Mouse (Mus musculus): ENCODE measurements at regions not wholly inside any gene's neighbourhood (a gene's known extent, or its start where the extent isn't known, plus 50 kb on each side); places are given as distances from the start of the nearest gene placed in this dataset.

DNA sequence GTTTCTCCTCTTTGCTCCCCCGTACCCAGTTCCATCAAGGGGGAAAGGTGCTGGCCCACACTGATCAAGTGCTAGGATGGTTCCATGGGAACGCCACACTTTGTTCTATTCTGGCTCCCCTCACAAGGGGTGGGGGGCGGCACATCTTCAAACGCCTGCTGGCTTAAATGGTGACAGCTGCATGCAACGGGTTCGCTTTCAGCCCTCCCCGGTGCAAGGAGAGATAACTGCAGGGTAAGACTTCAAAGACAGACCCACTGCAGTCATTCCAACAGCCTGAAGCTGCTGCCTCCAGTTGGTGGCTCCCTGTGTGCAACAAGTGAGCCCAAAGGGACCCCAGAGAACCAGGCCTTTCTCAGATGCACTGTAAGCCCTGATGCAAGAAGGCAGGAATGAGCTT, 173.9 kb upstream of the Lef1 start:
- no peak for DNase-seq

DNA sequence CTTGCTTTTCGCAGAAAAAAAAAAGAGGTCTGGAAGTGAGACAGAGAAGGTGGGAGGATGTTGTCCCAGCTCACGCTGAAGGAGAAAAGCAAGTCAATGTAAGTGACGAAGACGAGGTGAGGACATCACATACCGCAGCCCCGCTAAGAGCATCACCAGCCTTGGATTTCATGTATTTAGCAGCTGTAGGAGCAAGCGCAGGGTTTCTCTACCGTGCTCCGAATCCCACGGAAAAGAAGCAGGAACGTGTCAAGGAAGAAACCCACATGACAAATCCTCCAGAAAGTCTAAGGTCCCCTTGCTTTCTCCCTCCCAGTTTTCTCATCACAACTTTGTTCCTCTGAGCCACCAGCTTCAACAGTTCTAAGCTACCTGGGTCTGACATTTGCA, 174.3 kb upstream of the Lef1 start:
- no peak for DNase-seq

- no peak for DNase-seq
Measured at GRCm38 (mm10) chr3:130935302-130935925, 174.9 kb upstream of the Lef1 start.

DNA sequence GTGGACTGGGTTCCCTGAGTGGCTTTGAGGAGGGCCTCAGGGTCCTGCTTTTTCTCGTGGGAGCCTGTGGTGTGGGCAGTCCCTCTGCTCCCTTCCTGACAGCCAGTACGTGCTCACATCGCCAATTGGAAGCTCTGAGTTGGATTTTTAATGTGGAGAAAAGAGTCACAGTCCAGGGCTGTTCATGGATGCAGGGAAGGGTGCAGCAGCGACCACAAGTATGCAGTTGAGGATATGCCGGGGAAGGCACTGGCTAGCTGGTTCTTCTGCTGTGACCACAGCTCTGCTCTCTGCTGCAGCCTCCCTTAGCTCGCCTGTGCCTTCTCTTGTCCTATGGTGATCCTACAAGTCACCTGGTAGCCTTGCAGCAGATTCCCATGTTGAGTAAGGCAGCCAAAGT, 177.5 kb upstream of the Lef1 start:
- DNase-seq, result no peak

- no peak for DNase-seq
Measured at GRCm38 (mm10) chr3:130932226-130932625, 178.0 kb upstream of the Lef1 start.

GRCm38 (mm10) chr3:130925000-130925399, 185.3 kb upstream of the Lef1 start:
- no peak for DNase-seq

GRCm38 (mm10) chr3:130923615-130923958, 186.7 kb upstream of the Lef1 start:
- no peak for DNase-seq

DNA sequence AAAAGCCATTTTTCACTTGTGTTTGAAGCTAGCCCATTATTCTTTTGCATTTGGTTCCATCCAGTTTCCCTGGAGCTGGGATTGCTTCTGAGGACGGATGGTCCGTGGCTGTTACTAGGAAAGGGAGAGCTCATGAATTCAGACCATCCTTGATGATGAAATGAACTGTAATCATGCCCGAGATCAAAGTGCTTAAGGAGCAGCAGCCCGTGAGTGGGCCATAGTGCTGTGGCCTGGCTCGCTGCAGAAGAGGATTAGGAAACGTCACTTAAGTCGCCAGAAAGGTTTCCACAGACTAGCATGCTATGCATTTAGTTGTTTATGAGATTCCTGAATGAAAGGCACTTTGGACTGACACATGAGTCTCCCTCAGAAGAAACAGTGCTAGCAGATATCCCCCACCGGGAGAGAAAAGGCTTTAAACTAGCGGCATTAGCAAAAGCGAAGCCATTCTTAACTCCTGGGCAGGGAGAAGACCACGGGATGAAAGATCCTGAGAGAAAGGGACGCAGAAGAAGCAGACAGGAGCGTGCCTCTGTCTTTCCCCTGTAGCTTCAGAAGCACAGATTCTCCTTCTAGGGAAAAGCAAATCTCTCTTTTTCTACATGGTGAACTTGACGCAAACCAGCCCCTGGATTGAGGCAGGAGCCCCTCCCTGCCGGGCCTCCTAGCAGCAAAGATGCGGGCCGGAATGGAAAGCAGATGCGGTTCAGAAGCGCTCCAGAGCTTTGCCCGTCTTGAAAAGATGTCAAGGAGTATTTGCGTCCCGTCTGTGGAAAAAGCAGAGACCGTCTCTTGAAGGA, 187.3 kb upstream of the Lef1 start:
- DNase-seq, result no peak

GRCm38 (mm10) chr3:130921621-130922245, 188.5 kb upstream of the Lef1 start:
- no peak for DNase-seq

DNA sequence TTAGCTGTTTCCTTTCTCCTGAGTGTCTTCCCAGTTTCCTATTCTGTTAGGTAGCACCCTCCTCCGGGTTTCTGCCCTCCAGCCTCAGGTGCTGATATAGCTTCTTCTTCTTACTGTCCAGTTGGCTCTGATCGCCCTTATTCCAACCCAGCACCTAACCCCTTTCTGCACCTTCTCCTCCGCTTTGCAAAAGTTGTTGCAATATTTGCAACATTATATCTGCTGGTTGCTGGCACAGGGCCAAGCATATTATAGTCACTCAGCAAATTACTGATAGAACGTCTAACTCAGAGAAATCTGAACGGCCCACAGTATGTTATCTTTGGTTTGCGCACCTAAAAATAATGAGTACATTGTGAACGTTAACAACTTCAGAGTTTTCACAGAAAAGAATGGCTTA, 183.6 kb upstream of the Rpl34 start:
- no peak for DNase-seq

- no peak for DNase-seq
Measured at GRCm38 (mm10) chr3:130905101-130905500, 174.9 kb upstream of the Rpl34 start.

GRCm38 (mm10) chr3:130903329-130903728, 173.1 kb upstream of the Rpl34 start:
- DNase-seq, result no peak

DNA sequence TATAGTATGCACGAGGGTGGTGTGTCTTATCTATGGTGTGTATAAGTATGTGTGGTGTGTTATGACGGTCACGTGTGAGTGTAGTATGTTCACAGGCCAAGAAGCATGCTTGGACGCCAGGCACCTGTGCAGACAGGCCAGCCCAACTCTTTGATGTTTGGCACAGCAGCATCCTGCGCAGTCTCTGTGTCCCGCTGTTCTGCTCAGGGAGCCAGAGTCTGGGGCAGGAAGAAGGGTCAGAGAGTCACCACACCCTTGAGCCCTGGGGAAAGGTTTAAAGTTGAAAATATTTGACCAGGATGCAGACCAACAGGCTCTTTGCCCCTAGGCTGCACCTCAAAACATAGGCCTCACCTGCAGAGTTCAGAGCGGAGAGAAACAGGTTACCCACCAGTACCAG, 172.2 kb upstream of the Rpl34 start:
- no peak for DNase-seq

GRCm38 (mm10) chr3:130901343-130901742, 171.1 kb upstream of the Rpl34 start:
- no peak for DNase-seq

GRCm38 (mm10) chr3:130900846-130901245, 170.6 kb upstream of the Rpl34 start:
- DNase-seq, result no peak

GRCm38 (mm10) chr3:130900054-130900840, 170.0 kb upstream of the Rpl34 start:
- DNase-seq, result peak; percentile 13

DNA sequence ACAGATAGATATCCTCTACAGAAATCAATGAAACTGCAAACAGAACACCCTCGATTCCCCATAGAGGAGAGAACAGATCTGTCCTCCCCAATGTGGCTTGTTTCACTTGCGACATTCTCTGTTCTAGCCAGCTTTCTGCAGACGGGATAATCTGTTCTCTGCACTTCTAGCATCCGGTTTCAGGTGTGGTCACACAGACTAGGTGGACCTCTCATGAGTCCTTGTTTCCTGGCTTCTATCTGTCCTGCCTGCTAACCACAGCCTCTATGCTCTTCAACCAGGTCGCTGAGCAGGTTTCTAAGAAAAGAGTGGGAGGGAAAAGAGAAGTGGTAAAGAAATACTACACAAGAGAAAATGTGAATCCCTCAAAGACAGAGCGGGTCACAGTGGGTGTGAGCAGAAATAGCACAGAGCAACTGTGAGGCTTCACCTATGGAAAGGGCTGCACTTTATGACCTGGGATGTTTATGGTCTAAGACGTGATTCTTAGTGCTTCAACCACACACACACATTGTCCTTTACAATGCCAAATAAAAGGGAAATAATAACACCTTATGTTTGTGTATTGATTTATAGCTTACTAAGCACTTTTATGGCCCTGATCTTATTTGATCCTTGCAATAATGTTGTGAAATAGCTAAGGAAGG, 164.1 kb upstream of the Rpl34 start:
- DNase-seq, result no peak

GRCm38 (mm10) chr3:130891310-130891709, 161.1 kb upstream of the Rpl34 start:
- no peak for DNase-seq

DNA sequence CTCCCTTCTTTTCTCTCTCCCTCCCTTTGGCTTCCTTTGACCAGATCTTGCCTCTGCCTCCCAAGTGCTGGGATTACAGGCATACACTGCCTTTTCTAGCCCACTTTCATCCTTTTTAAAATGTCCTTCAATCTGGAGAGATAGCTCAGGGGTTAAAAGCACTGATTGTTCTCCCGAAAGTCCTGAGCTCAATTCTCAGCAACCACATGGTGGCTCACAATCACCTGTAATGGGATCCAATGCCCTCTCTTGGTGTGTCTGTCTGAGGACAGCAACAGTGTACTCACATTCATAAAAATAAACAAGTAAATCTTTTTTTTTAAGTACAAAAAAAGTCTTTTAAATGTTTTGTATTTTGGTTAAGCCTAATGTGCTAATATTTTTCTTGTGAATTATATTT, 158.4 kb upstream of the Rpl34 start:
- DNase-seq, result no peak

DNA sequence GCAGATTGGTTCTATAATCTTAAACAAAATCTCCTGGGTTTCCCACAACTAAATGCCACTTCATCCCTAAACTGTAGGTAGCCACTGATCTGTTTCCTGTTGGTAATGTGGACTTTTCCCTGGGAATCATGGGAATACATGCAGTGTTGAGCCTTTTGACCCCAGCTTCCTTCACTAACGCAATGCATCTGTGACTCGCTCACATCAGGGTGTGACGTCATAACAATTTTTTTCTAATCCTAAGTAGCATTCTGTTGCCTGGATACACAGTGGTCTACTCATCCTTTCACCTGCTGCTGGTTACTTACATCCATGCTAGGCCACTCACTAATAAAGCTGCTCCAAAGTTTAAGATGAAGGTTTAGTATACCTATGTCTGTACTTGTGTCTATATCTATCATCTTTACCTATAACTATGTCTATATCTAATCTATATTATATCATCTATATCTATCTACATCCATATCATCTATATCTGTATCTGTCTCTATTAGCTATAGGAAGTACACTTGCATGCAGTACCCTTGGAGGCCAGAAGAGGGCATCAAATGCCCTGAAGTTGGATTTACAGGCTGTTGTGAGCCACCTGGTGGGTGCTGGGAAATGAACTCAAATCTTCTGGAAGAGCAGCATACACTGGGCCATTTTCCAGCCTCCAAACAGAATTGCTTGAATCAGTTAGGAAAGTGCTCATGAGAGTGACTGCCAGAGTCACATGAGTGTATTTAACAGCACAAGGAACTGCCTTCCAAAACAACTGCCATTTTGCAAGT, 157.5 kb upstream of the Rpl34 start:
- no peak for DNase-seq

DNA sequence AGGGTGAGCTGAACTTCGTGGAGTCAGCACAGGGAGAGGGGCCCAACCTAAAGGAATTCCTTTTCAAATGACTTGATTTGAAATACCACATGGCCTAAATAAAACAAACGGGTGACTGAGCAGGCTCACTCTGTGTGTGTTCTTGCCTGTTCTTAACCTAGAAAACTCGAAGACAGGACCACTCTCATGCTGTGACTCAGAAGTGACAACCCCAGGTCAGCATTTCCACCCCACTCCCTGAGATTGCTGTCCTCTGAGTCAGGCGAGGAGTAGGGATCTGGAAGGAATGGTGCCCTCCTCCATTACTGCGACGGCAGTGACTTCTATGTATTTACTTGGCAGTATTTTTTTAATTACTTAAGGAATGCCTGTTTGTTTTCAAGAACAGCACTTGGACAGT, 155.8 kb upstream of the Rpl34 start:
- no peak for DNase-seq

DNA sequence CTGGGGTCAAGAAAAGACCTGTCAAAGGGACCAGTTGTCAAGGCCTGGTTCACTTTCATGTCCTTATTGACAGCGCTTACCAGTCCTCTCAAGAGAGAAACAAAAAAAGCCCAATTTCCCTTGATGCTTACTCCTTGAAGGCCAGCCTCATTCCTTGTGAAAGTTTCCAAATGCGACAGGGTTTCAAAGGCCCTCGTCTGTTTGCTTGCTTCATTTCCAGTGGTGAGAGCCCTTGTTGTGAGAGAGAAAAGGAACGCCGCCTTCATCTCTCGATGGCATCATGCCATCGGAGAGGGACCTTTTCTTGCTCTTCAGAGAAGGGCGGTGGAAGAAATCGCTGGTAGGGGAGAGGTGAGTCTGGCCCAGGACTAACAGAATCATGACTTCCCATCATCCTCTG, 154.2 kb upstream of the Rpl34 start:
- DNase-seq, result no peak
